In genomic region chr10:21207378-21207777, GRCm38 (mm10) we compare ENCODE assay signal across 27 mouse cellular contexts. TPM values are rescaled to one million over a fixed set of nuclear protein-coding genes. Genes with fewer than 3 reads are reported as not detected.
DNase-seq lines count a peak whose midpoint lies in the region; ATAC-seq and TF ChIP-seq lines count a peak whose summit lies in the region.
"Had no signal": no experiment of that assay in that cellular context is flagged by ENCODE, and none has a peak within 500 bp of the region (broad histone marks: within the 10 kb centered on the region; RNA-seq: fewer than 3 reads in every experiment).

No protein-coding gene starts in this region.

- H3K4me2 ChIP-seq in CH12.LX (ENCODE audit: insufficient read depth, low read depth, poor library complexity, severe bottlenecking), result no peak overlapping the region
- H3K4me2 ChIP-seq: embryonic facial prominence, embryonic 13.5 days; forebrain, embryonic 12.5 days; forebrain, embryonic 15.5 days; heart, embryonic 13.5 days; hindbrain, embryonic 12.5 days; hindbrain, embryonic 15.5 days had no signal

- ATAC-seq in hematopoietic stem cell, adult 5-6 weeks (replicated peaks in 1 of 2; ENCODE audit: insufficient read depth in 1 of 2, low FRiP score in 2 of 2, low TSS enrichment in 1 of 2, low read depth in 1 of 2, poor library complexity in 2 of 2, severe bottlenecking in 2 of 2), result peak; percentile 29 to 42; a peak in 3 of 4 replicates
- peak; percentile 65 for ATAC-seq in megakaryocyte progenitor cell, adult 5-6 weeks (replicated peaks; ENCODE audit: poor library complexity)
- ATAC-seq: forebrain, embryonic 15.5 days had no signal

- no peaks in the 10 kb centered on the region for H3K27me3 ChIP-seq in CH12.LX (replicated peaks)
- H3K27me3 ChIP-seq: embryonic facial prominence, embryonic 13.5 days; forebrain, embryonic 12.5 days; forebrain, embryonic 15.5 days; heart, embryonic 13.5 days; hindbrain, embryonic 12.5 days; hindbrain, embryonic 15.5 days had no signal

- H3K4me1 ChIP-seq in CH12.LX (ENCODE audit: control insufficient read depth in 1 of 2, insufficient read depth in 2 of 2), result peaks cover 16 to 39% of the 10 kb centered on the region in 2 experiments
- H3K4me1 ChIP-seq: embryonic facial prominence, embryonic 10.5 days; embryonic facial prominence, embryonic 13.5 days; forebrain, embryonic 12.5 days; forebrain, embryonic 15.5 days; heart, embryonic 13.5 days; hindbrain, embryonic 12.5 days; hindbrain, embryonic 15.5 days had no signal

- no peaks in the 10 kb centered on the region for H3K9me3 ChIP-seq in CH12.LX (replicated peaks; ENCODE audit: low read length)
- H3K9me3 ChIP-seq: embryonic facial prominence, embryonic 10.5 days; embryonic facial prominence, embryonic 13.5 days; forebrain, embryonic 12.5 days; forebrain, embryonic 15.5 days; heart, embryonic 13.5 days; hindbrain, embryonic 12.5 days; hindbrain, embryonic 15.5 days had no signal

- H3K79me2 ChIP-seq in CH12.LX (replicated peaks; ENCODE audit: control insufficient read depth, extremely low read depth, insufficient read depth, poor library complexity, severe bottlenecking), result no peaks in the 10 kb centered on the region

- no peak for TF ChIP-seq CTCF in CH12.LX (conservative IDR thresholded peaks at IDR 0.05 in 1 of 2, IDR thresholded peaks at IDR 0.05 in 1 of 2; ENCODE audit: low read depth in 2 of 2, low read length in 2 of 2)

- no peak for TF ChIP-seq POLR2A in CH12.LX (IDR thresholded peaks at IDR 0.05; ENCODE audit: low read depth, low read length)

- peak; percentile 33 for DNase-seq in thymus, postnatal 14 days
- no peak for DNase-seq in thymus, postnatal 10 days (ENCODE audit: low spot score in 2 of 2)
- DNase-seq in CH12.LX (ENCODE audit: extremely low read depth), result no peak
- no peak for DNase-seq in ovary, postnatal 14 days (ENCODE audit: low spot score)
- no peak for DNase-seq in kidney, postnatal 25 days
- no peak for DNase-seq in frontal cortex, postnatal 14 days (ENCODE audit: low spot score in 2 of 2)
- DNase-seq: adrenal gland, adult 2 months; adrenal gland, postnatal 14 days; cerebellum, adult 11 months; cerebellum, adult 2 months; cerebellum, adult 9-11 months; cerebellum, postnatal 25 days; embryo, embryonic 11 days; gastrocnemius, postnatal 14 days; heart, adult 18-20 months; heart, postnatal 14 days; heart, postnatal 4 days had no signal

- no peak for TF ChIP-seq RAD21 in CH12.LX (IDR thresholded peaks at IDR 0.05; ENCODE audit: low read depth, low read length)

- no peaks in the 10 kb centered on the region for H3K36me3 ChIP-seq in CH12.LX (replicated peaks in 1 of 2; ENCODE audit: control insufficient read depth in 1 of 2, insufficient read depth in 1 of 2, low read length in 1 of 2)
- H3K36me3 ChIP-seq: embryonic facial prominence, embryonic 10.5 days; embryonic facial prominence, embryonic 13.5 days; forebrain, embryonic 12.5 days; forebrain, embryonic 15.5 days; heart, embryonic 13.5 days; hindbrain, embryonic 12.5 days; hindbrain, embryonic 15.5 days had no signal

- no peak overlapping the region for H3K9ac ChIP-seq in CH12.LX (ENCODE audit: insufficient read depth, low read depth)
- H3K9ac ChIP-seq: embryonic facial prominence, embryonic 13.5 days; forebrain, embryonic 12.5 days; forebrain, embryonic 15.5 days; heart, embryonic 13.5 days; hindbrain, embryonic 12.5 days; hindbrain, embryonic 15.5 days had no signal

- no peak overlapping the region for H3K4me3 ChIP-seq in CH12.LX (replicated peaks in 1 of 3; ENCODE audit: low read depth in 2 of 3, low read length in 2 of 3, poor library complexity in 1 of 3)
- H3K4me3 ChIP-seq: embryonic facial prominence, embryonic 10.5 days; embryonic facial prominence, embryonic 13.5 days; erythroblast, embryonic 14.5 days; forebrain, embryonic 12.5 days; forebrain, embryonic 15.5 days; heart, embryonic 13.5 days; hindbrain, embryonic 12.5 days; hindbrain, embryonic 15.5 days had no signal

- dilution Hi-C loops in CH12.LX (cut with MboI; ENCODE audit: extremely low pct_ligation_motif_present, extremely low pct_unique_long_range_greater_than_20kb, low sequenced_read_pairs), result no loop called here

- H3K27ac ChIP-seq in CH12.LX (ENCODE audit: insufficient read depth, low read depth), result no peak overlapping the region
- H3K27ac ChIP-seq: embryonic facial prominence, embryonic 10.5 days; embryonic facial prominence, embryonic 13.5 days; forebrain, embryonic 12.5 days; forebrain, embryonic 15.5 days; heart, embryonic 13.5 days; hindbrain, embryonic 12.5 days; hindbrain, embryonic 15.5 days had no signal

- 0 out of 2 replicates have a peak, but pooled peaks have one; percentile 44 for TF ChIP-seq EP300 in CH12.LX (IDR thresholded peaks at IDR 0.05; ENCODE audit: low read length)

- in situ Hi-C loops in CH12.LX (cut with MboI; ENCODE audit: low pct_ligation_motif_present, low pct_unique_long_range_greater_than_20kb, low sequenced_read_pairs), result no loop called here

TF ChIP-seq in CH12.LX, 34 proteins besides CTCF, POLR2A, EP300 and RAD21:
- TF ChIP-seq BHLHE40 (IDR thresholded peaks at IDR 0.05; ENCODE audit: low read depth, low read length) (no peak), USF1 (IDR thresholded peaks at IDR 0.05; ENCODE audit: low read depth, low read length) (no peak), SIN3A (IDR thresholded peaks at IDR 0.05; ENCODE audit: low read length) (no peak), MXI1 (IDR thresholded peaks at IDR 0.05; ENCODE audit: low read depth, low read length) (no peak), MYC (IDR thresholded peaks at IDR 0.05; ENCODE audit: low read depth, low read length) (no peak), RCOR1 (conservative IDR thresholded peaks at IDR 0.05; ENCODE audit: low read depth, low read length) (no peak), NRF1 (IDR thresholded peaks at IDR 0.05; ENCODE audit: low read depth, low read length) (no peak), ZKSCAN1 (IDR thresholded peaks at IDR 0.05; ENCODE audit: borderline replicate concordance, low read depth, low read length) (no peak), E2F4 (IDR thresholded peaks at IDR 0.05; ENCODE audit: insufficient replicate concordance, low read depth, low read length) (no peak), MAFK (IDR thresholded peaks at IDR 0.05; ENCODE audit: insufficient replicate concordance, low read length) (no peak), MAX (IDR thresholded peaks at IDR 0.05; ENCODE audit: low read length) (no peak), ELF1 (IDR thresholded peaks at IDR 0.05; ENCODE audit: low read depth, low read length) (no peak), TBP (conservative IDR thresholded peaks at IDR 0.05; ENCODE audit: low read depth, low read length) (no peak), TCF12 (IDR thresholded peaks at IDR 0.05; ENCODE audit: low read depth, low read length) (no peak), CHD2 (IDR thresholded peaks at IDR 0.05; ENCODE audit: low read length) (no peak), IRF4 (IDR thresholded peaks at IDR 0.05; ENCODE audit: low read depth, low read length) (no peak), CHD1 (IDR thresholded peaks at IDR 0.05; ENCODE audit: low read depth, low read length) (no peak), JUND (conservative IDR thresholded peaks at IDR 0.05; ENCODE audit: low read depth, low read length) (no peak), NELFE (IDR thresholded peaks at IDR 0.05; ENCODE audit: low read depth, low read length) (no peak)

RNA-seq across cellular contexts. Expression of gene Myb, which starts 46.6 kb away (rescaled TPM):
- total RNA-seq in CH12.LX (2012; rRNA removed) (11.1 and 16.5 TPM in 2 replicates), CH12.LX (2014; rRNA removed) (19.1 and 21.1 TPM in 2 replicates)
- 18.5 and 24.0 TPM in 2 replicates for polyA plus RNA-seq in CH12.LX (2012; ENCODE audit: insufficient read length, low read depth)
- 400 and 463 TPM in 2 replicates for total RNA-seq in hematopoietic stem cell, adult 5-6 weeks (2017)
- total RNA-seq in megakaryocyte progenitor cell, adult 5-6 weeks (2015), result 681 and 848 TPM in 2 replicates
- 484 and 588 TPM in 2 replicates for total RNA-seq in megakaryocyte progenitor cell, adult 5-6 weeks (2017)

Comparison
In these comparisons a context has a peak if more than half of its experiments do, and no peak if none do; other contexts are left out.
1. RNA of gene Myb, which starts 46.6 kb away (total RNA-seq): 484 to 848 TPM in megakaryocyte progenitor cell, adult 5-6 weeks and 400 to 463 TPM in hematopoietic stem cell, adult 5-6 weeks; 11.1 to 21.1 TPM in CH12.LX; every median in the first group is over 10 times any median in the second.